Mouse (Mus musculus) erythroblast, embryonic 14.5 days (primary cell): ENCODE data around the gene Susd1.

Experiments
- GATA1 ChIP-seq: IDR thresholded peaks from 2 replicates; pipeline ENCODE4 v1.6.1; 2012; ENCODE audit warnings: low read length, inconsistent platforms, mixed read lengths
- TAL1 ChIP-seq: IDR thresholded peaks from 3 replicates; pipeline ENCODE4 v1.6.1; 2012; ENCODE audit warnings: low read length, inconsistent platforms, mixed read lengths

GRCm38 (mm10) chr4:59318602-59319001 lies 119.8 kb downstream of the Susd1 start:
- TF ChIP-seq TAL1 (no peak), GATA1 (no peak)
